Mouse (Mus musculus): Measurements from ENCODE around the gene Tnxb.
"Not testable (repeated sequence)": the region's sequence is repeated elsewhere in the genome, so short reads cannot be mapped to it uniquely, and the experiment has no call there.

Gene Tnxb

DNA sequence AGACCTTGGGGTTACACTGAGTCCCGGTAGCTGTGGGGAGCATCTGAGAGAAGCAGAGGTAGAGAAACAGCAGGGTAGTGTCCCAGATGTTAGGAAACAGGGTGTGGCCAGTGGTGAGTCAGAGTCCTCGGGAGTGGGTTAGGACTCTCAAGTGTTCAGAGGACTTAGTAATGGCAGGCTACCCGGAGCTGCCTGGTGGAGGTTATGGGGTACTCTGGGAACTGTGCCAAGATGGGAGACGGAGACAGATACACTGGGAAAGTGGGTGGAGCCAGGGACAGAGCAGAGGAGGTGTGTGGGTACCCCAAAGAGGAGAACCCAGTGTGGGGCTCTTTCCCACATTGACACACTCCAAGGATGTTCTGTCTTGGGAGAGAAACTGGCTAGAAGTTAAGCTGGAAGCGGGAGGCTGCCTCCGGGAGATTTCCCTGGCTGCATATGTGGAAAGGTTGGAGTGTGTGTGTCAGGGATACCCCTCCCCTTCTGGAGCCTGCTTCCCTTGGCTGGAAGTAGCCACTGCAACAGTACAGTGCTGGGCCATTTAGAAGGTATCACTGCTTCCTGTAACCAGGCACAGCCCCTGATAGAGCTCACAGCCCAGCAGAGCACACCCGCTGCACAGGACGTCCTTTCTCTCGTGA, 14.0 kb downstream of the Tnxb start:
- DNase-seq (ENCODE audit: low spot score): no peak

GRCm38 (mm10) chr17:34685120-34686110, 15.1 kb downstream of the Tnxb start:
- no peak for DNase-seq (ENCODE audit: low spot score)

DNA sequence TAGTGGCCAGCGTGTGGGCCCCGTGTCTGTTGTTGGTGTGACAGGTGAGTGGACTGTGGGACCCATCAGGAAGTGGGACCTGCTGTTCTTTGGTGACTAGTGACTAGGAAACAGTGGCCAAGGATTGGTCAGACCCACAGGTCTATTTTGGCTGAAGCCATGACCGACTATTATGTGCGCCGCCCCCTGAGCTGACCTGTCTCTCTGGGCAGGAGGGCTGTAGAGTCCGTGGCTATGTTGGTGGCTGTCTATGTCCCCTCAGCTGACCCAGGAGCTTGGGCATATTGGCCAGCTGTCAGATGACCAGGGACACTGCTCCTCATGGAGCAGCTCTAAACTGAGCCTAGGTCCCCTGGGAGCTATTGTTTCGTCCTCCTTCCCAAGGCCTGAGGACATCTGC, 18.6 kb downstream of the Tnxb start:
- no peak for DNase-seq (ENCODE audit: low spot score)

DNA sequence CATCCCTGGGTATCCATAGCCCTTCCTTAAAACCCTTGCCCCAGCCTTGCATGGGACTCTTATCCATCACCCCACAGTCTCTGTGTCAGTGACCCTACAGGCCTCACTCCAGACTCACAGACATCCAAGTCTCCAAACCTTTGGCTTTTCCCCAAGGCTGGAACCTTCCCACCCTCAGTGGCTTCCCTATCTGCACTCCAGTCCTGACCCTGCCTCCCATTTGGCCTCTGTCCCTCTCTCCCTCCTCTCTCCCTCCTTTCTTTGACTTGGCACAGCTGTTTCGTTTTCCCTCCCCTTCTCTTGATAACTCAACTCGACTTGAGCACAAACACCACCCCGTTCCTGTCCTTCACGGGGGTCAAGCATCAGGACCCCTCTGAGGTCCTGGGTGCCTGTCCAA, 20.1 kb downstream of the Tnxb start:
- no peak for DNase-seq (ENCODE audit: low spot score)

DNA sequence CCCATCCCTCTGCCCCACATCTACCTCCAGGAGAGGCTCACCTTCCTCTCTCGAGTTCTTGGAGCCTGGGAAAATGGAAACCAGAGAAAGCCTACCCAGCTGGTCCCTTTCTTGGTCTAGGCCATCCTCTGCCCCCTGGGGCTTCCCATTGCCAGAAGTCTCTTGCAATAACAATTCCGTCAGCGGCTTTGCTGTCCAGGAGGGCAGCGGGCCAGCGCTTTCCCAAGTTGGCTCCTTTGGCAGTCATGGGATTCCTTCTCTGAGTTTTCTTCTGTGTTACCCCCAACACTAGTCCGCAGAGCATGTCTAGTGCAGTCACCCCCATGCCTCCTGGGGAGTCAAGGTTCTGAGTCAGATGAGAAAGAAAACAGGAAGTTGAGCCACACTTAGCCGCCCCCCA, 22.6 kb downstream of the Tnxb start:
- no peak for DNase-seq (ENCODE audit: low spot score)

GRCm38 (mm10) chr17:34699575-34700408, 29.5 kb downstream of the Tnxb start:
- no peak for DNase-seq (ENCODE audit: low spot score)

- DNase-seq (ENCODE audit: low spot score): no peak
These were observed 30.3 kb downstream of the Tnxb start for GRCm38 (mm10) chr17:34700671-34701071.

- DNase-seq (ENCODE audit: low spot score): not testable (repeated sequence)
These were observed 36.1 kb downstream of the Tnxb start for GRCm38 (mm10) chr17:34706476-34706875.

- no peak for DNase-seq (ENCODE audit: low spot score)
These were observed 42.6 kb downstream of the Tnxb start for GRCm38 (mm10) chr17:34712951-34713350.

- DNase-seq (ENCODE audit: low spot score): not testable (repeated sequence)
These were observed 44.0 kb downstream of the Tnxb start for GRCm38 (mm10) chr17:34714181-34714907.

DNA sequence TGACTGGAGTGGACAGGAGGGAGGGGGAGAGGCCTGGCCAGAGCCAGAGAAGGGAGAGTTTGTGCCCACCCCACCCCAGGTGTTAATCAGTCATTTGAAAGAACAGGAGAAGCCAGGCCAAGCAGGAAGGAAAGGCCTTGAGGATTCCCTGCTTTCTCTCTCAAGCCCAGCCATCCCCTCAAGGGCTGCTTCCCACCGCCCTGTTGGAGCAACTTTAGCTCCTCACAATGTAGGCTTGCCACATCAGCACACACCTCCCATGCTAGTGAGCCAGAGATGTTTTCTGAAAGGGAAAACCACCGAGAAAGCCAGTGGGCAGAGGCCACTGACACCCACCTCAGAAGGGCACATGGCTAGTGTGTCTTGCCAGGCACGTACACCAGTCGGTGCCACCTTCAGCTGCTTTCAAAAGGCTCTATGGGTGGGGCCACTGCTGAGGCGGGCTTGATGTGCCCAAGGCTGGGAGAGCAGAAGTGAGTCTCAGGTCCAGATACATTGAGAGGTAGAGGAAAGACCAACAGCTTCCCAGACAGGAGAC, 44.6 kb downstream of the Tnxb start:
- not testable (repeated sequence) for DNase-seq (ENCODE audit: low spot score)

DNA sequence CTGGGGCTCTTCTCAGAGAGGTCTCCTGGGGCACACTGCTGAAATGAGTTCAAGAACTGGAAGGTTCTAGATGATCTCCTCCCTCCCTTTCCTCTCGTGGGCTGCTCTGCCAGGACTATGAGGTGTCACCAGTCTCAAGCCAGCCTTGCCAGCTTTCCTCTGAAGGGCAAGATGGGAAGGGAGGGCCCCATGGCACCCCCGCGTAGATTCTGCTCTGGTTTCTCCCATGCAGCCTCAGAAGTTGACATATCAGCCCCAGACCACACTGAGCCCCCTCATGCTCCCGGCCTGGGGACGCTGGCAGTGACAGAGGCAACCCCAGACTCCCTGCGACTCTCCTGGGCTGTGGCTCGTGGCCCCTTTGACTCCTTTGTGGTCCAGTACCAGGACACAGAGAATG, 45.1 kb downstream of the Tnxb start:
- DNase-seq (ENCODE audit: low spot score): not testable (repeated sequence)

DNA sequence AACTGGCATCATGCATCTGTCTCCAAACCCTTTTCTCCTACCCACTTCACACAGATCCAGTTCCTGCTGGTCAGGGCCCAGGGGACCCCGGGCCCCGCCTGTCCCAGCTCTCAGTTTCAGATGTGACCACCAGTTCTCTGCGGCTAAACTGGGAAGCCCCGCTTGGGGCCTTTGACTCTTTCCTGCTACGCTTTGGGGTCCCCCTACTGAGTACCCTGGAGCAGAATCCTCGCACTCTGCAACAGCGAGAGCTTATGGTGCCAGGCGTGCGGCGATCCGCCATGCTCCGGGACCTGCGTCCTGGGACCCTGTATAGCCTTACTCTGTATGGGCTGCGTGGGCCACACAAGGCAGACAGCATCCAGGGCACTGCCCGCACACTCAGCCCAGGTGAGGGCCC, 45.9 kb downstream of the Tnxb start:
- DNase-seq (ENCODE audit: low spot score): no peak

GRCm38 (mm10) chr17:34717401-34717800, 47.1 kb downstream of the Tnxb start:
- no peak for DNase-seq (ENCODE audit: low spot score)

DNA sequence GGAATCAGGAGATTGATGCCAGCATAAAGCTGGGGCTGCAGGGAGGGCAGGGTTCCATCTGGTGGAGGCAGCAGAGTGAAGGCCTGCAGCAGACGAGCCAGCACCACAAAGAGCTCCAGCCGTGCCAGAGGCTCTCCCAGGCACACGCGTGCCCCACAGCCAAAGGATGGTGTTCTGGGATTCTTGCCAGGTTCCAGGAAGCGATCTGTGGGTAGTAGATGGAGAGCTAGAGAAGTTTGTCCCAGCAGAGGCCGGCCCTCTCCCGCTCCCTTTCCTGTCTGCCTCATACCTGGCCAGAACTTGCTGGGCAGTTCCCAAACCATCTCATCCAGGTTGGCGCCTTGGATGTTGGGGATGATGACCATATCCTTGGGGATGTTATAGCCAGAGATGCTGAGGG, 49.6 kb downstream of the Tnxb start:
- DNase-seq (ENCODE audit: low spot score): not testable (repeated sequence)

DNA sequence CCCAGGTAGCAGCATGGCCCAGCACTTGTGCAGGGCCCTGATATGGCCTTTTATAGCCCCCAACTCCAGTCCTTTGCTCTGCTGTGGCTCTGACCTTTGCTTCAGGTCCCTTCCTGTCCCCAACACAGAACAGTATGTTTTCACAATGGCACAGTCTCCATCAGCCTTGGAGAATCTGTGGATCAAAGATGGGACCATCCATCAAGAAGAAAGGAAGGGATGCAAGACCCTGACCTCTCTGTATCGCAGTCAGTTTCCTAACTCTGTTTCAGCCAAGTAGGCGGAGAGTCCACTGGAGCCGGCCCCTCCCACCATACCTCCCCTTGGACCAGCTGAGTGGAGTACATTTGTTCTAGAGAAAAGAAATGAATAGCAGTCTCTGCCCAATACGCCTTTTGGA, 51.9 kb downstream of the Tnxb start:
- not testable (repeated sequence) for DNase-seq (ENCODE audit: low spot score)

DNA sequence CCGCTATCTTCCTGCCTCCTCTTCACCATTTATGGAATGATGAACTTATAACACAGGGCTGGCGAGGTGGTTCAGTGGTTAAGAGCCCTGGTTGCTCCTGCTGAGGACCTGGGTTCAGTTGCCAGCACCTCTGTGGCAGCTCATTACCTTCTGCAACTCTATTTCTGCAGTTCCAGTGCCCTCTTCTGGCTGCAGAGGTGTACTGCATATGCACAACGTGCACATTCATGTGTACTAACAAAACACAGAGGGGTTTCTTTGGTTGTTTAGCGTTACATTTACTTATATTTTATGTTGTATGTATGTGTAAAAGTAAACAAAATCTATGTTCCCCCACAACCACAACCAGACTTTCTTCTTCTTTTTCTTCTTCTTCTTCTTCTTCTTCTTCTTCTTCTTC, 52.7 kb downstream of the Tnxb start:
- no peak for DNase-seq (ENCODE audit: low spot score)

DNA sequence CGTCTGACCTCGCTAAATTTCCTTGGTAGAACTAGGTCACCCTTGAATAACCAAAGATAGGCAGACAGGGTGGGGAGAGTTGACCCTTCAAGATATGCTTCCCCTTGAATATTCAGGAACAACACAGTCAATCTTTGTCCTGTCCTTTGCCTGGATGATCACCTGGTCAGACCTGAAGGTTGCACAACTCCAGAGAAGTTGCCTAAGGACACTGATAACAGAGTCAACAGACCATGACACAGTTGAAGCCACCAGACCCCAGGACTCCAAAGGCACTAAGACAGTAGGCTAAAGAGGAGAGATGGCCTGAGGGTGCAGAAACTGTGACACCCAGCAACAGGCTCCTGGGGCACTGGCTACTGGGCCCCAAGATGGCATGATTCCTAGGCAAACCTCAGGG, 57.6 kb downstream of the Tnxb start:
- no peak for DNase-seq (ENCODE audit: low spot score)

- not testable (repeated sequence) for DNase-seq (ENCODE audit: low spot score)
These were observed 58.8 kb downstream of the Tnxb start for GRCm38 (mm10) chr17:34729155-34729554.

- DNase-seq (ENCODE audit: low spot score): not testable (repeated sequence)
These were observed 59.6 kb downstream of the Tnxb start for GRCm38 (mm10) chr17:34729779-34730553.

DNA sequence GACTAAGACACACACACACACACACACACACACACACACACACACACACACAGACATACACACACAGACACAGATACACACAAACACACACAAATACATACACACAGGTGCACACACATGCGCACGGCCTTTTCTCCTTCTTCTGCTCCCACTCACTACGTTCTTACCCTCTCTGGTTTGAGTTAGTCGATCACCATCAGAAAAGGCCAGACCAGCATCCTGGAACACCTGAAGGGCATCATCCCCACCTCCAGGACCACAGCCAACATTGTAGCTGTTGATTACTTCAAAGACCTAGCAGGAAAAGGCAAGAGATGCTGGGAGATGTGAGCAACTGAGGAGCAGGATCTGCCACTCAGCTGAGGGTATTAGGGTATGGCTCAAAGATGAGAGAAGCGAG, 67.1 kb downstream of the Tnxb start:
- DNase-seq (ENCODE audit: low spot score): not testable (repeated sequence)

All from urinary bladder, postnatal 10 days (tissue).